Mouse (Mus musculus): ENCODE results near the gene Pdk4.

The Pdk4 gene

DNA sequence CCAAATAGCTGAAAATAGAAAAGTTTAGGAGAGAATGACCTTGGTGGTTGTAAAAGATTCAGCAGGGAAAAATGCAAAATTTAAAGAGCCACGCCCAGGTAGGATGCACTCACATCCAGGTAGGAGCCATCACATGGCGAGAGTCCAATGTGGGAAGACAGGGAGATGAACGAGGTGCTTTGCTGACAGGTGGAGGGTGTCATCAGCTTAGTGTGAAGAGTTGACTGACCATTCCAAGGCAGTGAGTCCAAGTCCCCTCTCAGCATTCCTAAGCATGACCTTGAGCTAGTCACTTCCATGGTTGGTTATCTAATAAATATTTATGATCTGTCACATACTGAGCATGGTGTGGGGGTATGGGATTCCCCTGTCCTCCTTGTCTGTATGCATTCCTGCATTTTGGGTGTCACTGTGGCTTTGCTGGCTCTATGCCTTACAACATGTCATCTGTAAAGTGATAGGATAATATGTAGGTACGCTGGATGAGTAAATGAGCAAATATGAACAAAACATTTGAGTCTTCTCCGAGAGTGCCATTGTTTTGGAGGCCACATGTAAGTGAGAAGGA is 51.7 kb downstream of the Pdk4 start:
- DNase-seq = no peak

DNA sequence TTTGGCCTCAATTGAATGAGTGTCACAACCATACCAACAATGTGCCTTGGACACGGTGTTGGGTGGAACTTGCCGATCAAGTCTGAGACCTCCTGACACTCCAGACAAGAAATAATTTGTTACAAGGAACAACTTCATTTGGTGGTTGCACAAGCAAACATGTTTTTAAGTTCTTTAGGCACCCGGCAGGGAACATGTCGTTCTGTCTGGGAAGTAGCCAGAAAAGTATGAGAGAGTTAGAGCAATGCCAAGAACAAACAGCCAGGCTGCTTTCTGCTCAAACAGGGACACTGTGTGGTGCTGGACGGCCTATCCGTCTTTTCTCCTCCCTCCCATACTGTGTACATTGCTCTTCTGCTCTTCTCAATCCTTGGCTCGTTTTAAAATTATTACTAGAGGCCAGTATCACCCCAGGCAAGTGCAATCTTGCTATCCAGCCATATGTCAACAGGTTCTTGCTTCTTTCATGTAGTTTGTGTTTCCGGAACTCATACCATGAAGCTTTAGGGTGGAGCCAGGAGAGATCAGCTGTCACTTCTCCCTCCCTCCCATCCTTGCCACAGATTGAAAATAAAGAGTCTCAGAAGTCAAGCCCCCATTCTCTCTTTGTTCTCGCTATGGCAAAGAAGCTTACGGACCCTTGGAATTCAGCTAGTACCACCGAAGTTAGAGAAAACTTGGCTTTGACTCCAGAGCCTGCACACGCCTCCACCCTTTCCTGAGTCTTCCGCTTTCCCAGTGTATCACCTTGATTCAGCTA is 52.8 kb downstream of the Pdk4 start:
- DNase-seq = no peak

DNA sequence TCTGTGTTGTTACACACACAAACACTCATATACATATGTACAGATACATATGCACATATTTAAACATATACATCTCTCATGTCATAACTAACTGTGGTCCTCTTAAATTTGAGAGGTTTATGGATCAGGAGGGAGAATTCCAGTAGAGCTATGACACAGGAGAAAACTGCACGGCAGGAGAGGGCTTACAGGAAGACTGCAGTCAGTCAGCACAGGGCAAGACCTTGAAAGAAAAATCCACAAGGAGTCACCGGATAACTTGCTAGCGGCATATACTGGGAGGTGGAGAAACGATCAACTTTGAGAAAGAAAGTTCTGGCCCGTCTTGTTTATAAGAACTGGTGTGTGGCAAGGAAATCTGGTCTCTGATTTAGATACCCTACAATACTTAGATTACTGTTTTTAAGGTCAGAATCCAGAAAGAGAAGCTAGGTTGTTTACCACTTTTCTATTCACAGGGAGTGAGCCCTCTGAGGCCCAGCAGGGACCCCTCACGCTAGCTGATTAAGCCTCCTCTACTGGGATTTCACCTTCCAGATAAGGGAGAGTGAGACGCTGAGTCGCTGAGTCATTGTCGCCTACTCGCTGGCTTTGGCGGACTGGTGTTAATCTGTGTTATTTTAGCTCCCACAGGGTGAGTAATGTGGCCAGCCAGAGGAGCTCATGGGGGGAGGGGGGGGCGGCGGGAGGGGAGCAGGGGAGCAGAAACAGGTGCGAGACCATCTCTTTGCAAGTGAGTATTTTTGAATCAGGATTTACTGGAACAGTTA is 53.6 kb downstream of the Pdk4 start:
- DNase-seq = peak; percentile 79

DNA sequence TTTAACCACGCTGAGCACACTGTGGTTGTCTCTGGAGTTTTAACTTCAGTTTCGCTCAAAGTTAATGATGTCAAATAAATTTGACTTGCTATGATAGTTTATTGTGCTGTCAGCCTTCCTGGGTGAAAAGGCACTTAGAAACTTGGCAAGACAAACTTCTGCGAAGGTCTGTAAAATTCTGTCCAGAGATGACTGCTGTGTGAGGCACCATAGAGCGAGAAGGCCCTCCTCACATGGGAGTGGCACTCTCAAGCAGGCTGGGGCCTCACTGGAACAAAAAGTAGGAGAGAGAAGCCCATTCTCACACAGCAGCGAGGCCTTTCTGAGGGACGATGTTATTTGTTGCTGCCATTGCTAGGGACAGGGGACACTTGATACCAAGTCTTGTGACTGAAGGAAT is 54.9 kb downstream of the Pdk4 start:
- DNase-seq = no peak

DNA sequence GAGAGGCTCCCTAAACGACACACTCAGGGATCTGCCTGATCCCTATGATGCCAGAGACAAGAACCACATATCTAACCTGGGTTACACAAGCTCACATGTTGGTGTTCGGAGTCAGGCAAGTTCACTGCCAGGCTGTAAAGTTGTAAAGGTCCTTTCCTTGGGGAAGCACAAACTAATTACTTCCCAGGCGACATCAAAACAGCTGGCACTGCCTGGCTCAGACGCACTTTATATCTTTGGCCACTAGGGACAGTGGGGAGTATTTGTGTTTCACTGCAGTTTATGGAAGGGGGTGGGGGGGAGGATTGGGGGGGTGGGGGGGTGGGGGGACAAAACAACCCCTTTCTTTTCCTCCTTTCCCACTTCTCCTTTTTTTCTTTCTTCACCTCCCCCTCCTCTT is 58.4 kb downstream of the Pdk4 start:
- no peak for DNase-seq

DNA sequence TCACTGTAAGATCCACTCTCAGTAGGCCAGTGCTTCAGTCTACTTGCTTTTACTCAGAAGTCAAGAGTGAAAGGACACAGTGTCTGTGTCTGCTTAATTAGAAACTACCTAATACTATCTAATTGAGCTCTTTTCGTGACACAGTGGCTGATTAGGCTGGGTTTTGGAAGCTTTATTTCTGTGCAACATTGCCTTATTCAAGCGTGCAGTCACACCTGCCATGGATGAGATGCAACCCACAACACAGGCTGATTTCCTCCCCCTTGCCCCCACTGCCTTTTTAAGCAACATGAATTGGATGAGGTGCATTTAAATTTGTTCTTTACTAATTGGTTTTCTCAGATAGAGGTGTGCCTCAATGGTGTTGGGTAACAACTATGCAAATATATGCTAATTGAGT is 62.2 kb downstream of the Pdk4 start:
- no peak for DNase-seq
